Mouse (Mus musculus): ENCODE data around the gene Gfap.

GRCm38 (mm10) chr11:102879558-102879957 lies 21.2 kb downstream of the Gfap start:
- TF ChIP-seq CTCF (IDR thresholded peaks at IDR 0.05; ENCODE audit: low read depth, low read length), result no peak
- TF ChIP-seq TAL1 (conservative IDR thresholded peaks at IDR 0.05; ENCODE audit: low read depth, low read length), result no peak
